Mouse (Mus musculus) hematopoietic stem cell, adult 5-6 weeks (primary cell): ENCODE data around the gene Cxcl5. TPM values are rescaled to one million over a fixed set of nuclear protein-coding genes. Genes with fewer than 3 reads are reported as not detected.
"Not testable (repeated sequence)": the region's sequence is repeated elsewhere in the genome, so short reads cannot be mapped to it uniquely, and the experiment has no call there.

Source experiments
- ATAC-seq, 2 experiments: fragments of 125-278 bp in 1 of 2; replicated peaks in 1 of 2; 2 replicates each; pipeline ENCODE4 v1.8.0; 2016 to 2017; ENCODE audit warnings: inconsistent platforms in 2 of 2, mild to moderate bottlenecking in 2 of 2, moderate number of reproducible peaks in 2 of 2, low read depth in 1 of 2, moderate TSS enrichment in 1 of 2; ENCODE audit not compliant: low FRiP score in 2 of 2, poor library complexity in 2 of 2, severe bottlenecking in 2 of 2, insufficient read depth in 1 of 2, low TSS enrichment in 1 of 2
- total RNA-seq: library from RNA; stranded (forward); fragments of 172-1452, 232-1000 nt; gene quantifications from 2 replicates; pipeline ENCODE4 v1.2.3, GENCODE M21; 2017

Cxcl5 gene
- total RNA-seq, 1 experiment from 2014 or later: not detected

DNA sequence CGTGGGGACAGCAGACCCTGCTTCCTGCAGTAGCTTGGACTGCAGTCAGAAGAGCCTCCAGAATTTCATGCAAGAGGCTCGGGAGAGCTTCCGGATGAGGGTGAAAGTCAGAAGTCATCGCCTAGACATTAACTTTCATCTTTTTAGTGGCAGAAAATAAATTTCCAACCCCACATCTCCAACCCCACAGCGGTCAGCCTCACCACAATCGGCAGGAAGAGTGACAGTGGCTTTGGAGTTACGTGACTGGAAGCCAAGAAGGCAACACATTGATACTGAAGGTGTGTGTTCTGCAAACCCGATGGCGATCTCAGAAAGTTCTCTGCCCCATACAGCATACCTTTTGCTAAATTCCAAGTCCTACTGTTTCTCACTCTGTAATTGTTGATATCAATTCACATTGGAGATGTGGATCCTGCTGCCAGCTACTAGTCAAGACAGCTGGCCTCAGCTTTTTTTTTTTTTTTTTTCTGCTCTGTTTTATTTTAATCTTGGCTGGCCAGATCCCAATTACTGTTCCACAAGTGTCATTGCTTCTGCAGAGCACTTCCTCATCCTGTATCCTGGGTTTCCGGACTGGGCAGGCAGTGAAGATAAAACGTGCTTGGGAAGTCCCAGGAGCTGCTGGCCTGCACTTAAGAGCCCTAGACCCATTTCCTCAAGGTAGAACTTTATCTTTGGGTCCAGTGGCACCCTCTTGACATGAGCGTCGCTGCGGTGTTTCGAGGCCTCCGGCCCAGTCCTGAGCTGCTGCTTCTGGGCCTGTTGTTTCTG is 12.9 kb downstream of the Cxcl5 start, which contains the start of gene Pf4:
Gene Pf4 (plus strand): TSS at position 556 of the 774 bp plus-strand sequence.
- ATAC-seq: peak; percentile 77 to 82

DNA sequence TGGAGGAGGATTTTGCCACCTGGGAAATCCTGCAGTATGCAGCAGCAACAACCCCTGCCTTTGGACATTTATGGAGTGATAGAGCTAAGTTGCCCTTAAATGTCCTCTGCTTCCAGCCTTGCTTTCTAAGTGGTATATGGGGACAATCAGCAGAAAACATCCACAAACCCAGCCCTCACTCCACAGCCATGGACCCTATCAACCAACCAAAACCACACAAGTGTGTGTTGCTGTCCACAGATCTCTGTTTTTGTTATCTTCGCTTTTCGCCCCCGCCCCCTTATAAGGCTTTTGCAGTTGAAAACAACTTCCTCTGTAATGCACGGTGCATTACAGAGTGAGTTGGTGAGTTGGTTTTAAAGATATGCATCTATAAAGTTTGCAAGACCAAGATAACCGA is 16.4 kb downstream of the Cxcl5 start:
- ATAC-seq: peak; percentile 3 to 15; a peak in 1 of 4 replicates

DNA sequence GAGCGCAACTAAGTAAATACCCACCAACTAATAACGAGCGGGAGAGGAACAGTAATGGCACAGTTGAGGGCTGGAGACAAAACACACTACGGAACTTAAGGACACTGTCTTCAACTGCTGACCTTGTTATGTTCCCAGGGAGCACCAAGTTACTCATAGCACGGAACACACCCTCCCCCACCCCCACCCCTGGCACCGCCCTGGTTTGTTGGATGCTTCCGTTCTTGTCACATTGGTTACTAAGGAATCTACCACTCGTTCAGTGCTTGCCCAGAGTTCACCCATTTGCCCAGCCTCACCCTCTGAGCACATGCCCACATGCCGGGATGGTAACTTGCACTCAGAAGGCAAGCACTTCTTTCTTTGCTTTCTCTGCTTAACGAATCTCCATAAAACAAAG is 18.5 kb downstream of the Cxcl5 start:
- no peak for ATAC-seq

DNA sequence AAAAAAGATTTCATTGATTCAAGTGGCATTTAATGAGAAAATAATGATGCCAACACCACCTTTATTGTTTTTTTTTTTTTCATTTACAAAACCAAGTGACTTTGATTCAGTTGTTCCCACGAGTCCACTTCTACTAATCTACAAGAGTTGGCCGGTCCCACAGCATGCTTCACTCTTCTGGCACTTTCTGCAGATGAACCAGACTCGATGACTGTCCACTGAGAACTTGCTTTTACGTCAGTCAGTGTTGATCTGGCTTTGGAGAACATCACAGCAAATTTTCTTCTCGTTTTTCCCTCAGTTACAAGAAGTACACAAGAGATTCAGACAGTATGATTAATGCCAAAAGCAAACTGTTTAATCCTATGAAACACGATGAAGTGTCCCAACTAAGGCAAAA is 19.7 kb downstream of the Cxcl5 start:
- no peak for ATAC-seq

DNA sequence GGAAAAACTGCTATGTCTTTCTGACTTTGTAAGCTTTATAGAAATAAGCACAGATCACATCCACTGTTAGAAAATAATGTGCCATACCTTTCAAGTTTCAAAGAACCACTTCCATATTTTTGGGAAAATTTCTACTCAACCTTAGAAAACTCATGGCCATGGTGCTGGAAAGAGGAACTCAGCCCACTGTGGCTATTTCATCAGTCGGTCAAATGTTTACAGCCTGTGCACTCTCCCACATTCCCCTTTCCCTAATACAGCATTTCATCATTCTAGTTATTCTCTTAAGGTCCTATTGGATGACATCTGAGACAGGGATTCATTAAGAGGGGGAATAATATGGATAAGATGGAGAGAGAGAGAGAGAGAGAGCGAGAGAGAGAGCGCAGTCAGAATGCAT is 24.5 kb downstream of the Cxcl5 start:
- no peak for ATAC-seq

DNA sequence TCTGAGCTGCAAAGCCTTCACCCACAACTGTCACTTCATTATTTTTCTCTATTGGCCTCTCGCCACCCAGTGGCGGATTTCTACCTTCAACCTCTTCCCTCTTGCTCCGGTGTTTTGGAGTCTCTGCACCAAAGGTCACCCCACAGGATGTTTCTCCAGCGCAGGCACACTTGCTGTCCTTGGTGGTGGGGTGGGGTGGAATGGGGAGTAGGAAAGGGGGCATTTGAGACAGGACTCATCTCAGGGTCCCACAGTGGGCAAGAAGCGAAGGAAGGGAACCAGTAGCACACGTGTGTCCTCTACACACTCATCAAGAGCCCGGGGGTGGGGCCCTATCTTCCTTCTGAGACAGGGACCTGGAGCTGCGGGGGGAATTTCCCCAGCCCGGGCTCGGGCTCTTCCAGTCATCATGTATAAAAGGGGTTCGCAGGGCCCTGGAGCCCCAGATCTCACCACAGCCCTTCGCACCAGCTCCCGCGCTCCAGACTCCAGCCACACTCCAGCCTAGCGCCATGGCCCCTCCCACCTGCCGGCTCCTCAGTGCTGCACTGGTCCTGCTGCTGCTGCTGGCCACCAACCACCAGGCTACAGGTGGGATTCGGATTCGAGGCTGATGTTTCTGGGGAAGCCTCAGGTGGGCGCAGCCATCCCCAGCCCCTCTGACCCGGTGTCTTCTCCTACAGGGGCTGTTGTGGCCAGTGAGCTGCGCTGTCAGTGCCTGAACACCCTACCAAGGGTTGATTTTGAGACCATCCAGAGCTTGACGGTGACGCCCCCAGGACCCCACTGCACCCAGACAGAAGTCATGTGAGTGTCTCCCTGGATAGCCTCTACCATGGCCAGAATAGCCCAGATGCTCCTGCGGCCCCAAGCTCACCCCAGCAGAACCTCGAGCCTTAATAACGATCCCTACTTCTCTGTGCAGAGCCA is 26.8 kb downstream of the Cxcl5 start, which contains the start of gene Cxcl3:
Gene Cxcl3 (plus strand): TSS at position 445 of the 930 bp plus-strand sequence.
- ATAC-seq: peak; percentile 44 to 46; a peak in 3 of 4 replicates

DNA sequence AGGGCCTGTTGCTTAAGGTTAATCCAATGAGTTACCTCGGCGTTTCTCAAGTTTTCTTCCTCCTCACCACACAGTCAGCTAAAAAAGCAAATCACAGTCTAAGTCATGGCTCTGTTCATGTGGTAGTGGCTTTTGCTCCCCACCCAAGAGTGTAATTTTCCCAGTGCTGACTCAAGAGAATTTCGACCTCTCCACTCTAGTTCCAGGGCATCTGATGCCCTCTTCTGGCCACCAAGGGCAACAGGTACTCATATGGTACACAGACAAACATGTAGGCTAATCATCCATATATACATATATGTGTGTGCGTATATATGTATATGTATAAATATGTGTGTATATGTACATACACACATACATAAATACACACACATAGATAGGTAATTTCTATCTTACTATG is 29.0 kb downstream of the Cxcl5 start:
- ATAC-seq: no peak

DNA sequence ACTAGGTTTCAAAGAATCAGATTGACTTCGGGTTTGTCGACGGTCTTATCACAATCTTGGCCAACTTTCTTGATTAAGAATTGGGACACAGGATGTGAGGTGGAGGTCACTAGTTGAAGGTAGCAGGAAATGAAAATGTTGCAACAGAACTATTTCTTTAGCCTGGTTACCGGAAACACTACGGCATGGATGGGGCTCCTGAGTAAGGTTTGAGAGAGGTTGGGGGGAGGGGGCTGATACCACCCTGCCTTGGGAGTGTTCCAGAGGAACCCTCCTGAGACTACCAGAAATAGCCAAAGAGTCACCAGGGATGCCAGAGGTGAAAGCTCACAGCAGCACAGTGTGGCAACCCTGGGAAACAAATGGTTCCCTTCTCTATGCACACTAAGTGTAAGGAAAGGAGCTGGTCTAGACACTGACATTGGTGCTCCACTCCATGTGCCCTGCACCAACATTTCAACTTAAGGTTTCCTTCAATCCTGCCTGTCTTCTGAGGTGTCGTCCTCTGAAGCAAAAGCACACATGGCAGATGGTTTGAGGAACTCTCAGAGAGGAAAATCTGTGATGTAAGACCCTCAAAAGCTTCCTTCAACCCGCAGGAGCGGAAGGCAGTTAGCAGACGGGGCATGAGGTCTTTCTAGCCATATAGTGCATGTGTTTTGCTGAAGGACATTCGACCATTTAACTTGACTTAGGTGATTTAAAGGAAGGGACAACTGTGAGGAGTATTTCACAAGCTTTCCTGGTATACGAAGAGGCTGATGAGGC is 30.3 kb downstream of the Cxcl5 start:
- peak; percentile 74 to 83 for ATAC-seq

DNA sequence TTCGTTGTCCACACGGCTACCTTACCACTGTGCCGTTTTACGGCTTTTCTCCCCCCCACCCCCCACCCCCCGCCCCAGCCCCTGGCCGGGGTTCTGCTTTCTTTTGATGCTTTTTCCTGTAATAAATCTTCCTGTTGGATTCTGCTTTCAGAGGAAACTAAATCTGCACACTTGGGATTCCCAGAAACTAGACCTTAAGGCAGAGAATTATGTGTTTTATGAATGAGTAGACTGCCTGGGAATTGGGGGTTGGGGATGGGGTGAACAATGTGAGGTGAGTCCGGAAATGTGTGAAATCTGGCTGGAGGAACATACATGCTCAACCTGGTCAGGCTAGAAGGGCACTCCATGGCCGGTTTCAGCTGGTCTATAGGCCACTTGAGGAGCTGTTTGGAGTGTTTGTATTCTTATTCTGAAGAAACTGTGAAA is 30.9 kb downstream of the Cxcl5 start:
- ATAC-seq: peak in 1 of 2 experiments; percentile 5; a peak in 1 of 4 replicates

DNA sequence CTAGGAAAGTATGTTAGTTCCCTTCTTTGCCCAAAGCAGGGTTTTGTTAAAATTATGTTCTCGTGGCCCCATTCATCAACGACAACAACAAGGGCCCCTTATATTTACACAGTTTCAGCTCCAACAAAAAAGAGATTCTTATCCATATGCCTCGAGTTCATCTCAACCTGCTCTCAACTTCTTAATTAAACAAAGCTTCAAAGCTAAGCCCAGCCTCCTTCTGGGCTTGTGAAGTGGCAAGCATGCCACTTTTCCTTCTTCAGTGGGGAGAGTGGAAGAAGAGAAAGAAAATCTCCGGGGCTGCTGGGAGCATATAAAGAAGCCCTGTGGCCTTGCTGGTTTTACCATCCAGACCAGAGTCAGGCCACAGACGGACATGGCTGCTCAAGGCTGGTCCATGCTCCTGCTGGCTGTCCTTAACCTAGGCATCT is 35.0 kb downstream of the Cxcl5 start, which contains the start of gene Cxcl15:
Gene Cxcl15 (plus strand): TSS at position 340 of the 431 bp plus-strand sequence.
- ATAC-seq: no peak

DNA sequence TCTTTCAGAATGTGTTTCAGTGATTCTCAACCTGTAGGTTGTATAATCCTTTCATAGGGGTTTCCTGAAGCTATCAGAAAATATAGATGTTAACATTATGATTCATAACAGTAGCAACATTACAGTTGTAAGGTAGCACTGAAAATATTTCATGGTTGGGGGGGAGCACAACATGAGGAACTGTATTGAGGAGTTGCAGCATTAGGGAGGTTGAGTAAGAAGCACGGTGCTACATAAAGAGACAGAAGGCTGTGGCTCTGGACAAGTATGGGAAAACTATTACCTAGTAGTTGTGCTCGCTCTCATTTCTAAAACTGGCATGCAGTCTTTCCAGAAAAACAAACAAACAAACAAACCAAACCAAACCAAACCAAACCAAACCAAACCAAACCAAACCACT is 36.2 kb downstream of the Cxcl5 start:
- ATAC-seq: not testable (repeated sequence)

DNA sequence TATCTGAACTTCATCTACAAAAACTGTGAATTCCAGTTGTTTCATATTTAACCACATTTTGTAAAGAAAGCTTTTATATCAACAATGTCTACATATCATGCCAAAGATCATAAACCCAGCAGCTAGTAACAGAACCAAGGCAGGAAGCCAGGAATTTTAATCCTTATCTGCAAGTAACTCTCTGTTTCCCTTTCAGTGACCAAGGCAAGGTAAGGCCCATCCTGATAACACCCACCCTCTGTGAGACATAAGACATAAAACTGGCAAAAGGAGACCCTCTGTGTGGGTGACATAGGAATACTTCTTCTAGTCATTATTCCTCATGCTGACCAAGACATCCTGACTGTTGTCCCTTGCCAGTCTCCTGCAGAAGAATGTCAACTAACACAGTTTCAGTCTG is 45.4 kb downstream of the Cxcl5 start:
- ATAC-seq: 0 out of 4 replicates have a peak, but pooled peaks of 1 of the 2 experiments have one; percentile 42

DNA sequence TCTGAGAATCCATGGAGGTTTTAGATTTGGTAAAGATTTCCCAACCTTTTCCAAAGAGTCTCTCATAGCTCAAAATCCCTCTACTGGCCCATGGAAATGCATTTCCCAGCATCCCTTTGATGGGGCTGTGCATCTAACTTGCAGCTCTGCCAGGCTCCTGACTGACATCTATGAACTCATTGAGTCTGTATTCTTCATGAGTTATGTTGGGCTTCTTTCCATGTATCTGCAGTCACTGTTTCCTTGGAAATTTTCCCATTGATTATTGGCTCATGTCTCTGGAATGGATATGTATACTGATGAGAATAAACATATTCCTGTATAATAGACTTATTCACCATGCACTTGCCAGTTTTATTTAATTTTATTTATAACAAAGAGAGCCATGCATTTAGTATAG is 46.9 kb downstream of the Cxcl5 start:
- no peak for ATAC-seq

DNA sequence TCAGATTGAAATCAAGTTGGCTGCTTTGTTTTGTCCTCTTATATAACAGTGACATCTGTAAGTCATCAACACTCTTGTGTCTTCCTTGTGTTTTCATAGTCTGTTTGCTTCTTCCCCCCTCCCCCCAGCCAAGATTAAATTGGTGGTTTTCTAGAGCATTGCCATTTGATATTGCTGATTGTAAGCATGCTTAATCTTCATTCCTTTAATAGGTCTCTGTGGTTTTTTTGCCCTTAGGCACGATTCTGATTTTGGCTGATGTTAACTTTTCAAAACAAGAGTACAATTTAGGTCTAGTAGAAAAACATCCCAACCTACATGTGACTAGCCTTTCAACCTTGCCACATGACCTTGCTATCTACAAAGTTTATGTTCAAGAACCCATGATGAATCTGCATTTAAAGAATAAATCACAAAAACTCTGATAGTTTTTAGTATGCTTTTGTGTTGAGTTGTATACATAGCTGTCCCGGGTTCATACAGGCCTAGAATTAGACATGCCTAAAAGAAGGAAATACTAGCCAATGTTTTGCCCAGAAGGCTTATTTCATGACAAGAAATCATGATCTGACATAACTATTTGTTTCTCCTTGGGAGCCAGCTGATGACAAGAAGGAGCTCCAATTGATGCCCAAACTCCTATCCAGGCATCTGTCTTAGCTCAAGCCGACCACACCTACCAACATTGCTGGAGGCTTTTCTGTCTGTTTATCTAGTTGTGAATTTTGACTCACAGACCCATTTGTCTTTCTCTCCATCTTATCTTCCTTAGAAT is 48.2 kb downstream of the Cxcl5 start:
- ATAC-seq: no peak
